Mouse (Mus musculus) urinary bladder, postnatal 36 days (tissue): ENCODE measurements around the gene Zeb2.

Experiments used
- DNase-seq, 2 experiments: peaks; one replicate each; pipeline ENCODE4 v3.0.0; 2022; ENCODE audit warnings: low spot score in 2 of 2, mixed read lengths in 1 of 2

Gene Zeb2

GRCm38 (mm10) chr2:44944689-44945088 lies 172.5 kb downstream of the Zeb2 start:
- no peak for DNase-seq
